Mouse (Mus musculus): ENCODE data around the gene Dusp6. TPM values are rescaled to one million over a fixed set of nuclear protein-coding genes. Genes with fewer than 3 reads are reported as not detected.
"Not testable (repeated sequence)": the region's sequence is repeated elsewhere in the genome, so short reads cannot be mapped to it uniquely, and the experiment has no call there.

Gene Dusp6
- polyA plus RNA-seq (2012; rRNA removed): 50.5 and 60.8 TPM in 2 replicates

GRCm38 (mm10) chr10:99262867-99263379 lies at the start of gene Dusp6:
Gene Dusp6 (plus strand): TSS chr10:99263231.
- peak; percentile 97 to 98 for DNase-seq (ENCODE audit: extremely low spot score in 1 of 2, low spot score in 1 of 2)

- no peak for DNase-seq (ENCODE audit: extremely low spot score in 1 of 2, low spot score in 1 of 2)
Measured at GRCm38 (mm10) chr10:99214421-99215299, 48.4 kb upstream of the Dusp6 start.

DNA sequence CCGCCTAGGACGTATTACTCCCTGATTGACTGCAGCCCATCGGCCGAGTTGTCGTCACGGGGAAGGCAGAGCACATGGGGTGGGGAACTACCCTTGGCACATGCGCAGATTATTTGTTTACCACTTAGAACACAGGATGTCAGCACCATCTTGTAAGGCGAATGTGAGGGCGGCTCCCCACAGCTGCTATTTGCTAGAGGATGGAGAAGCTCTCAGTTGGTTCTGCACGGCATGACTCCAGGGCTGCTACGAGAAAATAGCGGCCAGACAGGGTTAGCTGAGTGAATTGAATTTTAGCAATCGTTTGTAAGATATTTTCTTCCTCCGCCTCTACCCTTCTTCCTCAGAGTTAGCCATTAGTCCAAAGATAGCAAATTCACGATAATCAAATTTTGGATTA lies 46.5 kb upstream of the Dusp6 start:
- not testable (repeated sequence) for DNase-seq (ENCODE audit: extremely low spot score in 1 of 2, low spot score in 1 of 2)

DNA sequence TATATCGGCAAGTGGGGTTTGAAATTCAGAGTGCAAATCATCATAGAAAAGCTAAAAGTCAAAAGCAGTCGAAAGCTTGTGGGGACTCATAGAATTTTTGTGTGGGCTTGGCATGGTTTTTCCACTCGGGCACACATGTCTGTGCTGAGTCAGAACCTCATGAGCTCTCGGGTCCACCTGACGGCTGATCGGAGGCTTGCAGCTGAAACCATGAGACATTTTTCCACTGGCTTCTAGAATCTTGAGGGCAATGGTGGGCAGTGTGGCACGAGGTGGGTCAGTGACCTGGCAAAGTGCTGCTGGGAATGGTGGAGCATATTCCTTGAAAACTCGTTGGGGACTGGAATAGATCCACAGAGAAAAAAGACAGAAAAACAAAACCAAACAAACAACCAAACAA lies 41.5 kb upstream of the Dusp6 start:
- DNase-seq (ENCODE audit: extremely low spot score in 1 of 2, low spot score in 1 of 2): no peak

- DNase-seq (ENCODE audit: extremely low spot score in 1 of 2, low spot score in 1 of 2): peak in 1 of 2 experiments; percentile 71
Measured at GRCm38 (mm10) chr10:99222726-99223125, 40.3 kb upstream of the Dusp6 start.

DNA sequence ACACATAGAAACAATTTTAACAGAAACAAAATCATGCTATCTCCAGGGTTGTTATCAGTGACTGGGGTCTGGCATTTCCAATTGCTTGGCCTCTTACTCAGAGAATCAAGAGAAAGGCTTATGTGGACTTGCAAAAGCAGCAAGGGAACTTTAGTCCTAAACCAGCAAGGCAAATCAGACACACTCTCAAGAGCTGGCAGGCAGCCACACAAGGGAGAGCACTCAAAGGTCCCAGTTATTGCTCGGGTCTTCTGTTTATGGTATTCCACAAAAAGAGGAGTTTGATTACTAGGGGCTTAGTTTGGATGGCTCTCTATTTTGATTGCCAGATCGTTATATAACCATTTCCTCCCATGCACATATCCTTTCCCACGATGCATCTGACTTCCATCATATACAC lies 38.8 kb upstream of the Dusp6 start:
- no peak for DNase-seq (ENCODE audit: extremely low spot score in 1 of 2, low spot score in 1 of 2)

- no peak for DNase-seq (ENCODE audit: extremely low spot score in 1 of 2, low spot score in 1 of 2)
Measured at GRCm38 (mm10) chr10:99226782-99227181, 36.2 kb upstream of the Dusp6 start.

DNA sequence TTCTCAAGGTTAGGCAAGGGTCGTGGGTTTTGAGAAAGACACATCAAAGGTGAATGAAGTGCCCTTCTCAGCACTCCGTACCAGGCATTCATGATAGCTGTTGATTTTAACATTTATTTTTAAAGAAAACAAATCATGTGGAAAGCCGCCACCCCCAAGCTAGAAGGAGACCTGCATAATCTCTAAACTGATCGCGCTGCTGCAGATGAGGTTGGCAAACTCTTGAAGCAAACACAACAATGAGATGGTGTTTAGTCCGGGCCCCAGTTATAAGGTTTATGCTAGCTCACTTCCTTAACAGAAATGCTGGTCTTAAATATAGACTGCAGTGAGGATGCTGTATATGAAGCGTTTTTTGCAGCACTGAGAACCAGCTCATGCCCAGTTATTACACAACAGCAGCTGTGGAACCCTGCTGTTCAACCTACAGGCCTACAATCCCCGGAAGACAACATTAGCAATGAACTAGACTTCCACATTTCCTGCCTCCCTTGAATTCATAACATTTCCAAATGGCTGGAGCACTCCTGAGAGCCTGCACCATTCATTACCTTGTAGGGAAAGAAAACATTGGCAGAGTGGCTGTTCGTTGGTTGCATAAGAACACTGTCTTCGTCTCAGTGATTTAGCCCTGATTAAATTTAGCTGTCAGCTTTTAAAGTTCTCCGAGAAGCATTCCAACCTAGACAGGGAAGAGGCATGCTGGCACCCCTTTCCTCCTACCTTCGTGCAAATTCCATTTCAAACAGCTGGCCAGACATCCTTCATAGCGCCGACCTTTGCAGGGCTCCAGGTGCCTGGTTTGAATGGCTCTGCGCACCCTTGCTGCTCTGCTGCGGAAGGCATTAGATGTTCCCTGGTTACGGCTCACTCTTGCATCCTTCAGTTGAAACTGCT lies 34.8 kb upstream of the Dusp6 start:
- DNase-seq (ENCODE audit: extremely low spot score in 1 of 2, low spot score in 1 of 2): peak in 1 of 2 experiments; percentile 59

DNA sequence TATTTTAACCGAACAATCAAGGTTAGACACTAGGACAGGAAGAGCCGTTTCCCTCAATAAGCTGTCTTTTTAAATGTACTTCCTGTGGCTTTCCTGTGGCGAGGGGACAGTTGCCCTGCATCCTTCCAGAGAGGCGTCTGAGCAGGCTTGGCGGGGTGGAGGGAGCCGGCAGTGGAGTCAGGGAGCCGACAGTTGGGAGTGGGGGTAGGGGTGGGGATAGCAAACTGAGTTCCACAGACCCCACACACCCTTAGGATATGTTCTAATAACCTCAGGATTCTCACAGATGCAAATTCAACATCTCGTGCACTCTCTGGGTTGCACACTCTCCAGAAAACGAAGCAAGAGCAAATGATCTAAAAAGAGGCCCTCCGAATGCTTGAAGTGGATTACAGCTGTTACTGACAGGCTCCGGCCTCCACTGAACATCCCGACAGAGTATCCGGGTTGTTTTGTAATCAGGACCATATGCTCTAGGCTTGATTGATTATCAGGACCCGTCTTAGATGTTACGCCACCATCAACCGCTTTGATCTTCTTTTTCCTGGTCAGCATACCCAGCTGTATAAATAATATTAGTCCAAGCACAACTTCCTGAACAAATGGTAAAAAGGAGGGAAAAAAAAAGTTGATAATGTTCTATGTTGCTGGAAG lies 33.9 kb upstream of the Dusp6 start:
- no peak for DNase-seq (ENCODE audit: extremely low spot score in 1 of 2, low spot score in 1 of 2)

DNA sequence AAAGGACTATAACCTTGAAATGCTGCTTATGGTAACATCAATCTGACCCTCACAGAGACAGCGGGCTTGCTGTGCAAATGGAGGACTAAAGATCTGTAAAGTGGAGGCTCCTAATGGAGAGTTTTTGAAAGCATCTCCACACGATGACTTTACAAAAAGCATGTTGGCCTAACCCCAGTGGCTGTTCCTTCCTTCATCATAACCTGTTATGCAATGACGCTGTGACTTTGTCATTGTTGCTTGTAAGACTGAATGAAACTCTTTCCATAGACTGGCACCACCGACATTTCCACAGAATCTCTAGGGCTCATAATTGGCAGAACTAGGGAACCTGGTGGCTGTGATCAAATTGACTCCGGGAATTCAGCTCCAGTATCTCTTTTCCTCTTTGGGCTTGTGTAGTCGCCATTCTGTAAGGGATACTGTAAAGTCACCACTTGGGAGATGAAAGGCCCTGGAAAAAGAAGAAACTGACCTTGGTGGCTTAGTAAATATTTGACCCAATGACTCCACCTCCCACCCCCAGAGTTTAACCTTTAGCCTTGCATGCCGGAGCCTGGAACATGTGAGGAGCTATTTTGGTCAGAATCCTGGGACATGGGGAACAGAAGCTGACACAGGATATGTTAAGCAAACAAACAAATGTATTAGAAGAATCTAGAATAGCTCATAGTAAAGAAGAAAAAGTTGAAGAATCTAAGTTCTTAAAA lies 30.4 kb upstream of the Dusp6 start:
- no peak for DNase-seq (ENCODE audit: extremely low spot score in 1 of 2, low spot score in 1 of 2)

DNA sequence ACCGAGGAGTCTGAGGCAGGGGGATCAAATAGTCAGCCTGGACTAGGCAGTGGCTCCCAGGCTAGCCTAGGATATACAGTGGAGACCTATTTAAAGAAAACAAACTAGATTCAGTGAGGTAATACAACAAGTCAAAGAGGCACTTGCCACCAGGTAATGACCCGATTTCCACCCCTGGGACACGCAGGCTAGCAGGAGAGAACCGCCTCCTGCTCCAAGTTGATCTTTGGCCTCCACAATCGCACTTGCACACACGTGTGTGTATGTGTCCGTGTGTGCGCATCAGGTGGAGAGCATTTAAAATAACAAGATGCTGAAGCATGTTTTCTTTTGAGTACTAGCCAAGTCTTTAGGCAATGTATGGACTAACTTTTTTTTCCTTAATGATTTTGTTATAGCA lies 28.7 kb upstream of the Dusp6 start:
- no peak for DNase-seq (ENCODE audit: extremely low spot score in 1 of 2, low spot score in 1 of 2)

GRCm38 (mm10) chr10:99235081-99235480 lies 27.9 kb upstream of the Dusp6 start:
- no peak for DNase-seq (ENCODE audit: extremely low spot score in 1 of 2, low spot score in 1 of 2)

DNA sequence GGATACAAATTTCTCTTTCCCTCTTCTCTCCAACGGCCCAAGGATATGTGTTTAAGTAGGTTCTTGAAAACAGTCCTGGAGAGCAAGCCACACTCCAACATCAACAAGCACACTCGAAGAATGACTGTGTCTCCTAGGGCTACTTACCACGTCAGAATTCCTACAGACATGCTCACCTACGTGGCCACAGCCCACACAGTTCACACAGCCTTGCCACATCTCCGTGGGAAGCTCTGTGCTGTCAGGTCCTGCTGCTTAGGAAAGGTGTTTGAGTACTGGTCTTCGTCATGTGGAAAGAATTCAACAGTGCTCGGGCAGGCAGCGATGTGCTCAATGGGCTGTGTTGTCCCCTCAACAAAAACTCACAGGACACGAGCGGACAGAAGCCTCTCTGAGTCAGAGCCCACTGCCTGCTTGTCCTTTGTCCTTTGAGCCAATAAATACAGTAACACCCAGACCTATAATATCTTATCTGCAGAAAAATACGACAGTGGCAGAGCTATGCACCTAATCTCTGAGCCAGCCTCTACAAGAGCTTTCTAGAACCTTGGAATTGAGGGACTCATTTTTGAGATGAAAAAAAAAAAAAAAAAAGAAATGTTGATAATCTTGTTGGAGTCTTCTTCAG lies 25.7 kb upstream of the Dusp6 start:
- DNase-seq (ENCODE audit: extremely low spot score in 1 of 2, low spot score in 1 of 2): no peak

- DNase-seq (ENCODE audit: extremely low spot score in 1 of 2, low spot score in 1 of 2): no peak
Measured at GRCm38 (mm10) chr10:99238537-99238936, 24.5 kb upstream of the Dusp6 start.

GRCm38 (mm10) chr10:99241284-99241828 lies 21.7 kb upstream of the Dusp6 start:
- DNase-seq (ENCODE audit: extremely low spot score in 1 of 2, low spot score in 1 of 2): no peak

DNA sequence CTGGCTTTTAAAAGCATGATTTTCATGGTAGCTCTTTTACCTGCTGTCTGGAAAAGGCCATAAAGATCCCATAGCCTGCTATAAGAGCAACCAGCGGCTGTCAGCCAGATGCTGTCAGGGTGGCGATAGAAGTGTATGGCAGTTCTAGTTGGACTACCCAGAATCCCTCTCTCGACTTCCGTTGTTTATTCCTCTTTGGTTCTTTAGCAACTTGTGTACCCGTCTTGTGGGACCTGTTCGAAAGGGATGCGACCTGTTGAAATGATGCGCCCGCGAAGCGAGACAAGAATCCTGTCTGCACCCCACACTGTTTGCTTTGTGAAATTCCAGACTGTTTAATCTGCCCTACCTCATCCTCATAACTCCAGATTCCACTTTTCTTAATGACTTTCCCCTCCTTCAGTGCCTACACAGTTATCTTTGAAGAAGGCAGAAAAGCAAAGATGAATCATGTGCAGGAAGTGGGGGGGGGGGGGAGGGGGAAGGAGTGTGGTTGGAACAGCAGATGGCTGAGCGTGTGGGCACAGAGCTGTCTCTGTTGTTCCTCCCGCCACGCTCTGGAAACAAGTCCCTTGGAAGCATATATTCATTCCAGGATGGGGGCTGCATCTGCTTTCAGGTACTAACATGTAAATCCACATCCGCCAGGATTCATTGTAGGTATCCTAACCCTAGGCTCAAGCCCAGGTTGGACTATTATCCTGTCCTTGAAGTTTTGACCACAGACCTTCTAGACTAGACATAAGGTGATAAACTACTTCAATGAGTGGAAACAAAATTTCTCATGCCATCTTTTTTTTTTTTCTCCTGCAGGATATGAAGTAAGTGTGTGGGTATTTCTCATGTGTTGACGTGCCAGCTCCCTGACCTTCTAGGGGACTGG lies 21.0 kb upstream of the Dusp6 start:
- DNase-seq (ENCODE audit: extremely low spot score in 1 of 2, low spot score in 1 of 2): peak; percentile 38 to 73

GRCm38 (mm10) chr10:99242721-99243120 lies 20.3 kb upstream of the Dusp6 start:
- no peak for DNase-seq (ENCODE audit: extremely low spot score in 1 of 2, low spot score in 1 of 2)

- DNase-seq (ENCODE audit: extremely low spot score in 1 of 2, low spot score in 1 of 2): no peak
Measured at GRCm38 (mm10) chr10:99243907-99244489, 19.0 kb upstream of the Dusp6 start.

Measured in frontal cortex, adult 2 months (tissue).